Mouse (Mus musculus) 3T3-L1 (cell line): ENCODE measurements around the gene Slc25a41.

Experiments
- DNase-seq: peaks from one replicate; pipeline ENCODE4 v3.0.0-alpha.2; 2015; ENCODE audit warnings: low read depth, low spot score

The Slc25a41 gene

GRCm38 (mm10) chr17:56990966-56991365 lies 50.5 kb downstream of the Slc25a41 start:
- no peak for DNase-seq

- DNase-seq = peak; percentile 99
These were observed 51.2 kb downstream of the Slc25a41 start, which contains the start of gene Clpp for GRCm38 (mm10) chr17:56990115-56990746. Gene Clpp (plus strand): TSS chr17:56990305.

- DNase-seq = peak; percentile 22
These were observed 51.9 kb downstream of the Slc25a41 start for GRCm38 (mm10) chr17:56989467-56990114.

GRCm38 (mm10) chr17:56988921-56989430 lies 52.5 kb downstream of the Slc25a41 start:
- no peak for DNase-seq

GRCm38 (mm10) chr17:56988441-56988840 lies 53.0 kb downstream of the Slc25a41 start:
- no peak for DNase-seq

GRCm38 (mm10) chr17:56986105-56986805 lies 55.2 kb downstream of the Slc25a41 start:
- DNase-seq = peak; percentile 41

- DNase-seq = no peak
These were observed 55.8 kb downstream of the Slc25a41 start for GRCm38 (mm10) chr17:56985656-56986055.

GRCm38 (mm10) chr17:56984886-56985285 lies 56.6 kb downstream of the Slc25a41 start:
- no peak for DNase-seq
